Mouse (Mus musculus) 3T3-L1 (cell line): Measurements from ENCODE around the gene Bok.

Experiments
- DNase-seq: peaks from one replicate; pipeline ENCODE4 v3.0.0-alpha.2; 2015; ENCODE audit warnings: low read depth, low spot score

Gene Bok

DNA sequence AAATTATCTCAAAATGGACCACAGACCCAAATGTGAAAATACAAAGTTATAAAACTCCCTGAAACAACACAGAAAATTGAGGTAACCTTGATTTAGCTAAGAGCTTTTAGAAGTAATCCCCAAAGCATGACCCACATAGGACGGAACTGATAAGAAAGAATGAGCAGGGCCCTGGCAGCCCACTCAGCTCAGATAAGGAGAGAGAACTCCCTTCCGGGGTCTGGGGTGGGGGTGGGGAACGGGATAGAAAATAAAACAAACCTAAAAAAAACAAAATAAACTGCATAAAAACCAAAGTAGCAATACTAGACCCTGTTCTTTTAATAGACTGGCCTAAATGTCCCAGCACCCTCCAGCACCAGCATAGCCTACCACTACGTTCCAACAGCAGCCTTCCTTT lies 56.5 kb downstream of the Bok start:
- DNase-seq: no peak

DNA sequence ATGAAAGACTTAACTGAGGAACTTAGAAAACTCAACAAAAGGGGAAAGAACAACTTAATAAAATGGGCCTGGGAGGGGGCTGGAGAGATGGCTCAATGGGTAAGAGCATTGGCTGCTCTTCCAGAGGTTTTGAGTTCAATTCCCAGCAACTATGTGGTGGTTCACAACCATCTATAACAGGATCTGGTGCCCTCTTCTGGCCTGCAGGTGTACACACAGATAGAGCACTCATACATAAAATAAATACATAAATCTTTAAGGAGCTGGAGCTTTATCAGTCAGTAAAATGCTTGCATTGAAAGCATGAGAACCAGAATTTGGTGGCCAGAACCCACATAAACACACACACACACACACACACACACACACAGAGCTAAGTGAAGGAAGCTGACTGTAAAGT lies 57.5 kb downstream of the Bok start:
- DNase-seq: no peak
